Mouse (Mus musculus) liver, embryonic 14.5 days (tissue): ENCODE measurements around the gene Hcfc1r1. TPM values are rescaled to one million over a fixed set of nuclear protein-coding genes. Genes with fewer than 3 reads are reported as not detected.

ENCODE experiments used
- ATAC-seq: fragments of 200-750 bp; cut with Nextera tagmentation; 2 replicates; pipeline ENCODE4 v1.8.0; 2017; ENCODE audit warnings: moderate number of reproducible peaks, mild to moderate bottlenecking, moderate library complexity; ENCODE audit not compliant: insufficient read depth
- DNase-seq, 3 experiments: peaks; one replicate each; pipeline ENCODE4 v3.0.0-alpha.2; 2012 to 2013; ENCODE audit warnings: low read depth in 3 of 3, low spot score in 3 of 3
- H3K27ac ChIP-seq: fragments of 300-500 bp; sonication (generic); 2 replicates; pipeline ENCODE4 v1.5.1; 2014; ENCODE audit warnings: moderate library complexity, mild to moderate bottlenecking, control low read depth, inconsistent platforms
- H3K27me3 ChIP-seq: fragments of 300-500 bp; sonication (generic); 2 replicates; pipeline ENCODE4 v1.6.1; 2014; ENCODE audit warnings: mild to moderate bottlenecking, low read length, moderate library complexity; ENCODE audit not compliant: control insufficient read depth, insufficient read depth
- H3K36me3 ChIP-seq: fragments of 300-500 bp; sonication (generic); replicated peaks from 2 replicates; pipeline ENCODE4 v1.6.1; 2014; ENCODE audit warnings: low read depth; ENCODE audit not compliant: control insufficient read depth, insufficient read depth
- H3K4me1 ChIP-seq, 2 experiments: fragments of 200-500 bp in 1 of 2; fragments of 300-500 bp in 1 of 2; sonication (generic) in 1 of 2; replicated peaks; 2 replicates each; pipeline ENCODE4 v1.6.1; 2012 to 2014; ENCODE audit warnings: antibody characterized with exemption in 1 of 2, inconsistent platforms in 1 of 2, low read length in 1 of 2; ENCODE audit not compliant: control insufficient read depth in 2 of 2, insufficient read depth in 2 of 2
- H3K4me2 ChIP-seq: fragments of 300-500 bp; sonication (generic); 2 replicates; pipeline ENCODE4 v1.6.1; 2014; ENCODE audit warnings: low read depth, mild to moderate bottlenecking, control low read depth, moderate library complexity
- H3K4me3 ChIP-seq, 2 experiments: fragments of 200-500 bp in 1 of 2; fragments of 300-500 bp in 1 of 2; sonication (generic) in 1 of 2; 2 replicates each; pipeline ENCODE4 v1.5.1; 2012 to 2014; ENCODE audit warnings: low read depth in 2 of 2, low read length in 2 of 2, mild to moderate bottlenecking in 2 of 2, control low read depth in 1 of 2, inconsistent platforms in 1 of 2, moderate library complexity in 1 of 2; ENCODE audit not compliant: insufficient read depth in 1 of 2
- H3K9ac ChIP-seq: fragments of 300-500 bp; sonication (generic); replicated peaks from 2 replicates; pipeline ENCODE4 v1.6.1; 2014; ENCODE audit warnings: mild to moderate bottlenecking, control low read depth, moderate library complexity
- H3K9me3 ChIP-seq: fragments of 300-500 bp; sonication (generic); 2 replicates; pipeline ENCODE4 v1.6.1; 2016; ENCODE audit warnings: low read length, mixed read lengths; ENCODE audit not compliant: control insufficient read depth
- CTCF ChIP-seq: IDR thresholded peaks from 2 replicates; pipeline ENCODE4 v1.5.1; 2016; ENCODE audit warnings: antibody characterized with exemption, low read depth, control low read depth
- EP300 ChIP-seq: IDR thresholded peaks from 2 replicates; pipeline ENCODE4 v1.6.1; 2016; ENCODE audit warnings: antibody characterized with exemption, low read depth
- WGBS: fragments of 180-500 bp; shearing (Covaris S2); extraction: QIAGEN DNeasy Blood & Tissue Kit; methylation state at CpG from one replicate; pipeline ENCODE4 v1.1.7; 2014; ENCODE audit not compliant: insufficient replicate concordance; 5-methylcytosine and 5-hydroxymethylcytosine counted together
- polyA plus RNA-seq, 2 experiments: library from polyadenylated mRNA; depleted of rRNA in 1 of 2; stranded (reverse) in 1 of 2; unstranded in 1 of 2; fragments of >200 nt; fragmentation: Nextera tagmentation in 1 of 2; extraction: Ambion mirVana in 1 of 2; gene quantifications; 2 replicates each; pipeline versions ENCODE4 v1.2.1 to v1.2.3; 2012 to 2014

Gene Hcfc1r1
- polyA plus RNA-seq, 2 experiments, result 11.3 to 21.0 TPM

DNA sequence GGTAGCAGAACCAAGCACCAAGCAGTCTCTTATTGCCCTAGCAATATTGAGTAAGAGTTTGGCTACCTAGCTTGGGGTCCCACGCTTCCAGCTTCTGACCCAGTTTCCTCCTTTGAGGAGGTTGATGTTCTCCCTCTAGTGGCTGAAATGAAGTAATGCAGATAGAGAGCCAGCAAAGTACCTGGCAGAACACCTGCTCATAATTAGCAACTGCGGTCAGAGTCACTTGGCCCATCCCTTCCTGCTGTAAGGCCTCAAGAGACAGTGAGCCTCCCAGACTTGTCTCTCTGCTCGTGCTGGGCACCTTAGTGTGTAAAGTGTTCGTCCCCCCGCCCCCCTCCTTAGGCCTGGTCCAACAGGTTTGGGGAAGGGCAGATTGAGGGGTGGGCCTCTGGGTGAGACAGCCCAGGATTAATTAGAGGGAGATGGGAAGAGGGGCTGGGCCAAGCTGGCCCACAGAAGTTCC lies 8.8 kb upstream of the Hcfc1r1 start:
- no peaks in the 10 kb centered on the region for H3K9me3 ChIP-seq
- H3K27me3 ChIP-seq, result peaks cover 19% of the 10 kb centered on the region
- H3K4me3 ChIP-seq, result no peak overlapping the region
- H3K27ac ChIP-seq, result no peak overlapping the region
- 25% methylated on average over 5 of the region's 5 CpGs for WGBS
- no peak overlapping the region for H3K4me2 ChIP-seq
- no peak for DNase-seq
- H3K4me1 ChIP-seq, result no peaks in the 10 kb centered on the region
- no peak overlapping the region for H3K9ac ChIP-seq
- no peaks in the 10 kb centered on the region for H3K36me3 ChIP-seq
- TF ChIP-seq CTCF, result peak; percentile 80
- no peak for TF ChIP-seq EP300
- ATAC-seq, result no peak

DNA sequence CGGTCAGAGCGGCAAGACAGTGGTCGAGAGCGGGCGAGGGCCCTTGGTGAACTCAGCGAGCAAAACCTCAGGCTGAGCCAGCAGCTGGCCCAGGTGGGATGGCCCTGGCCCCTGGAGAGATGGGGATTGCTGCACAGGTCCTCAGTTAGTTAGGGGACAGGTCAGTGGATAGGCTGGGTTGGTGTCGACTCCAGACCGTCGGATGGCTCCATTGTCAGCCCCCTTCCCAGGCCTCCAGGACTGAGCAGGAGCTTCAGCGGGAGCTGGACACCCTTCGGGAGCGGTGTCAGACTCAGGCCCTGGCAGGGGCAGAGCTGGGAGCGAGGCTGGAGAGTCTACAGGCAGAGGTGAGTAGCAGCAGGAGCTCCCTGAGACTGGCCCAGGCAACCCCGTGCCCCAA lies 7.9 kb upstream of the Hcfc1r1 start:
- DNase-seq (no peak), ATAC-seq (no peak)
- no peaks in the 10 kb centered on the region for H3K9me3 ChIP-seq
- H3K4me2 ChIP-seq, result no peak overlapping the region
- no peak overlapping the region for H3K27ac ChIP-seq
- TF ChIP-seq CTCF, result no peak
- no peak for TF ChIP-seq EP300
- H3K4me1 ChIP-seq, result no peaks in the 10 kb centered on the region
- no peaks in the 10 kb centered on the region for H3K36me3 ChIP-seq
- H3K27me3 ChIP-seq, result peaks cover 13% of the 10 kb centered on the region
- WGBS, result 80% methylated on average over 14 of the region's 14 CpGs
- no peak overlapping the region for H3K9ac ChIP-seq
- no peak overlapping the region for H3K4me3 ChIP-seq

DNA sequence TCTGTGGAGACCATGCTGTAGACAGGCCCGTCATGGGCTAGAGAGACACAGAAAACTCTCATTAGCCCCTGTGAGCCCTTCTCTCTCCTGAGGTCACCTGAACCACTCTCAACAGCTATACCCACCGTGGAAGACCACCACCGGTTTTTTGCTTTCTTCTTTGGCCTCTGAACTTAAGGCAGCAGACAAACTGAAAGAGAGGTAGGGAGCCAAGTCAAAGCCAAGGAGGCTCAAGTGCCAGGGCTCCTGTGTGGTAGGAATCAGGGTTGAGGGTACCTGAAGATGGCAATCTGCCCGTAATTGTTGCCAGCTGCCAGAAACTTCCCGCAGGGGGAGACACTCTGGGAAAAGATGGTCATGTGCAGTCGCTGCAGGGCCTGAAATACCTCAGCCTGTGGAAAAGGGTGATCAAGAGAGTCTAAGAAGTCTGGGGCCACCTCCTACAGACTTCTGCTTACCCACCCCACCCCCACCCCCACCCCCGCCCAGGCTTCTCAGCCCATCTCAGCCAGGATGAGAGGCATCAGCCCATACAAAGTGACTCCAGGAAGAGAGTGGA lies 2.8 kb upstream of the Hcfc1r1 start:
- TF ChIP-seq CTCF, result no peak
- TF ChIP-seq EP300, result no peak
- DNase-seq (no peak), ATAC-seq (no peak)
- Histone ChIP-seq H3K36me3 (no peaks in the 10 kb centered on the region), H3K9ac (no peak overlapping the region), H3K4me1 (peaks cover 3 to 8% of the 10 kb centered on the region in 2 experiments; a peak in 3 of 4 replicates), H3K27me3 (no peaks in the 10 kb centered on the region; the same call in 1 of the 2 replicates), H3K27ac (no peak overlapping the region), H3K9me3 (no peaks in the 10 kb centered on the region), H3K4me3 (no peak overlapping the region), H3K4me2 (no peak overlapping the region)
- WGBS, result 77% methylated on average over 7 of the region's 7 CpGs

DNA sequence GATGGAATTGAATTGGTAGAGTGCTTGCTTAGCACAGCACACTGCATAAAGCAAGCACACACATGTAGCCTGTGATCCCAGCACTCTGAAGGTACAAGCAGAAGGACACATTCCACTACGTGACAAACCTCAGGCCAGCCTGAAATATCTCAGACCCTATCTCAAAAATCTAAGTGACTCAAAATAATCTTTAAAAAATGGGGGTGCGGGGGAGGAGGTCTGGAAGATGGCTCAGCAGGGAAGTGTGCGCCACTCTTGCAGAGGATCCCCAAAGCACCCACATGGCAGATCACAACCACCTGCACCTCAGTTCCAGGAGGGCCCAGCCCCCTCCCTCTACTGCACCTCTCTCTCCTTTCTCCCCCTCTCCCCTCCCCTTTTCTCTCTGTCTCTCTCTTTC lies 1.9 kb upstream of the Hcfc1r1 start:
- Histone ChIP-seq H3K27me3 (peaks cover 6% of the 10 kb centered on the region), H3K9ac (no peak overlapping the region), H3K27ac (no peak overlapping the region), H3K4me2 (no peak overlapping the region), H3K36me3 (no peaks in the 10 kb centered on the region), H3K4me3 (no peak overlapping the region), H3K9me3 (no peaks in the 10 kb centered on the region), H3K4me1 (peaks cover 3 to 13% of the 10 kb centered on the region in 2 experiments; a peak in 3 of 4 replicates)
- TF ChIP-seq CTCF, result no peak
- TF ChIP-seq EP300, result no peak
- no peak for DNase-seq
- ATAC-seq, result no peak
- 75% methylated on average over 3 of the region's 3 CpGs for WGBS

DNA sequence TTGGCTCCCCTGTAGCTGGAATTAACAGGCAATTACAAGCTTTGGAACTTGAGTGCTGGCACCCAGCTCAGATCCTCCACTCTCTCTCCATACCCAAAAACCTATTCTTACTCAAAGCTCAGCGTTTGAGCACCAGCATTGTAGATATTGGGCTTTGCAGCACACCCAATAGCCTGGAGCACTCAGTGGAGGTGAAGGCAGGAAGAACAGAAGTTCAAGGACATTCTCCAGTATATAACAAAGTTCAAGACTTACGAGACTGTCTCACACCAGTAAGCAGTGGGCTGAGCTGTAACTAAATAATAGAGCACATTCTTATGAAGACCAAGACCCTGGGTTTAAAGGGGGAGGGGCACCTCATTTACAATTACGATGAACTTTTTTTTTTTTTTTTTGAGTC lies 635 bp upstream of the Hcfc1r1 start:
- no peaks in the 10 kb centered on the region for H3K36me3 ChIP-seq
- WGBS, result 46% methylated on average over 3 of the region's 3 CpGs
- H3K4me2 ChIP-seq, result peak overlapping the region; percentile 61
- H3K27me3 ChIP-seq, result peaks cover 16% of the 10 kb centered on the region
- no peaks in the 10 kb centered on the region for H3K9me3 ChIP-seq
- DNase-seq (no peak), ATAC-seq (no peak)
- no peak overlapping the region for H3K27ac ChIP-seq
- H3K9ac ChIP-seq, result 0 out of 2 replicates have a peak overlapping the region, but pooled peaks have one; percentile 18
- TF ChIP-seq CTCF (no peak), EP300 (no peak)
- peak overlapping the region; percentile 64 to 82; a peak in 3 of 4 replicates for H3K4me3 ChIP-seq
- peaks cover 5 to 16% of the 10 kb centered on the region in 2 experiments for H3K4me1 ChIP-seq
